Mouse (Mus musculus): Measurements from ENCODE around the gene Olfr961. TPM values are rescaled to one million over a fixed set of nuclear protein-coding genes. Genes with fewer than 3 reads are reported as not detected.

The Olfr961 gene
- polyA plus RNA-seq, 1 experiment from 2014 or later: not detected

- no peak for ATAC-seq (ENCODE audit: insufficient read depth)
- TF ChIP-seq CTCF (IDR thresholded peaks at IDR 0.05; ENCODE audit: low read depth): no peak
- DNase-seq: no peak
- Histone ChIP-seq H3K9ac (no peak within 1 kb of the TSS), H3K9me3 (ENCODE audit: low read depth, low read length) (no peaks in the 10 kb centered on the region), H3K4me2 (no peak within 1 kb of the TSS), H3K36me3 (ENCODE audit: insufficient read depth) (no peaks in the 10 kb centered on the region), H3K27me3 (ENCODE audit: insufficient read depth, low read length) (no peaks in the 10 kb centered on the region), H3K4me3 (ENCODE audit: low read depth, low read length) (no peak within 1 kb of the TSS), H3K4me1 (ENCODE audit: insufficient read depth) (no peaks in the 10 kb centered on the region), H3K27ac (ENCODE audit: low read depth) (no peak within 1 kb of the TSS)
- WGBS: 80% methylated on average over 1 of the region's 1 CpGs
These were observed 22.0 kb downstream of the Olfr961 start, which contains the start of gene Olfr963 for GRCm38 (mm10) chr9:39666905-39667304. TSS of gene Olfr963 (plus strand) at chr9:39667205.

GRCm38 (mm10) chr9:39669723-39670122 is 24.8 kb downstream of the Olfr961 start:
- no peaks in the 10 kb centered on the region for H3K36me3 ChIP-seq (ENCODE audit: insufficient read depth)
- H3K4me3 ChIP-seq (ENCODE audit: low read depth, low read length): no peak overlapping the region
- H3K9me3 ChIP-seq (ENCODE audit: low read depth, low read length): no peaks in the 10 kb centered on the region
- WGBS: 61% methylated on average over 2 of the region's 2 CpGs
- no peak overlapping the region for H3K4me2 ChIP-seq
- H3K27me3 ChIP-seq (ENCODE audit: insufficient read depth, low read length): no peaks in the 10 kb centered on the region
- ATAC-seq (ENCODE audit: insufficient read depth) (no peak), DNase-seq (no peak)
- TF ChIP-seq CTCF (IDR thresholded peaks at IDR 0.05; ENCODE audit: low read depth): no peak
- H3K9ac ChIP-seq: no peak overlapping the region
- no peak overlapping the region for H3K27ac ChIP-seq (ENCODE audit: low read depth)
- H3K4me1 ChIP-seq (ENCODE audit: insufficient read depth): no peaks in the 10 kb centered on the region

GRCm38 (mm10) chr9:39674820-39675219 is 29.9 kb downstream of the Olfr961 start:
- no peaks in the 10 kb centered on the region for H3K4me1 ChIP-seq (ENCODE audit: insufficient read depth)
- 75% methylated on average over 2 of the region's 2 CpGs for WGBS
- H3K27me3 ChIP-seq (ENCODE audit: insufficient read depth, low read length): no peaks in the 10 kb centered on the region
- H3K36me3 ChIP-seq (ENCODE audit: insufficient read depth): no peaks in the 10 kb centered on the region
- no peak overlapping the region for H3K9ac ChIP-seq
- H3K4me2 ChIP-seq: no peak overlapping the region
- no peak overlapping the region for H3K4me3 ChIP-seq (ENCODE audit: low read depth, low read length)
- ATAC-seq (ENCODE audit: insufficient read depth) (no peak), DNase-seq (no peak)
- H3K27ac ChIP-seq (ENCODE audit: low read depth): no peak overlapping the region
- no peaks in the 10 kb centered on the region for H3K9me3 ChIP-seq (ENCODE audit: low read depth, low read length)
- TF ChIP-seq CTCF (IDR thresholded peaks at IDR 0.05; ENCODE audit: low read depth): no peak

- Histone ChIP-seq H3K27me3 (ENCODE audit: insufficient read depth, low read length) (no peaks in the 10 kb centered on the region), H3K27ac (ENCODE audit: low read depth) (no peak overlapping the region), H3K4me2 (no peak overlapping the region), H3K4me1 (ENCODE audit: insufficient read depth) (no peaks in the 10 kb centered on the region), H3K36me3 (ENCODE audit: insufficient read depth) (no peaks in the 10 kb centered on the region), H3K9ac (no peak overlapping the region), H3K9me3 (ENCODE audit: low read depth, low read length) (no peaks in the 10 kb centered on the region), H3K4me3 (ENCODE audit: low read depth, low read length) (no peak overlapping the region)
- no peak for ATAC-seq (ENCODE audit: insufficient read depth)
- 86% methylated on average over 2 of the region's 2 CpGs for WGBS
- DNase-seq: no peak
- no peak for TF ChIP-seq CTCF (IDR thresholded peaks at IDR 0.05; ENCODE audit: low read depth)
These were observed 33.7 kb downstream of the Olfr961 start for GRCm38 (mm10) chr9:39678557-39678956.

- Histone ChIP-seq H3K9me3 (ENCODE audit: low read depth, low read length) (no peaks in the 10 kb centered on the region), H3K9ac (no peak overlapping the region), H3K36me3 (ENCODE audit: insufficient read depth) (no peaks in the 10 kb centered on the region), H3K27me3 (ENCODE audit: insufficient read depth, low read length) (no peaks in the 10 kb centered on the region), H3K27ac (ENCODE audit: low read depth) (no peak overlapping the region), H3K4me2 (no peak overlapping the region), H3K4me1 (ENCODE audit: insufficient read depth) (no peaks in the 10 kb centered on the region), H3K4me3 (ENCODE audit: low read depth, low read length) (no peak overlapping the region)
- WGBS: 61% methylated on average over 2 of the region's 2 CpGs
- no peak for TF ChIP-seq CTCF (IDR thresholded peaks at IDR 0.05; ENCODE audit: low read depth)
- ATAC-seq (ENCODE audit: insufficient read depth): no peak
- no peak for DNase-seq
These were observed 34.4 kb downstream of the Olfr961 start for GRCm38 (mm10) chr9:39679280-39679679.

Other genes starting within 250 kb of the Olfr961 start
- gene Olfr952, start 217.9 kb upstream of the Olfr961 start, polyA plus RNA-seq (2014; fragmentation: Nextera tagmentation; extraction: Ambion mirVana): not detected in 2 replicates
- gene Olfr954, start 188.4 kb upstream of the Olfr961 start, polyA plus RNA-seq (2014; fragmentation: Nextera tagmentation; extraction: Ambion mirVana): not detected in 2 replicates
- not detected in 2 replicates for gene Olfr955, start 173.1 kb upstream of the Olfr961 start, polyA plus RNA-seq (2014; fragmentation: Nextera tagmentation; extraction: Ambion mirVana)
- gene Olfr44, start 151.1 kb upstream of the Olfr961 start, polyA plus RNA-seq (2014; fragmentation: Nextera tagmentation; extraction: Ambion mirVana): not detected in 2 replicates
- gene Olfr957, start 129.3 kb upstream of the Olfr961 start, polyA plus RNA-seq (2014; fragmentation: Nextera tagmentation; extraction: Ambion mirVana): not detected in 2 replicates
- not detected in 2 replicates for gene Olfr958, start 91.0 kb upstream of the Olfr961 start, polyA plus RNA-seq (2014; fragmentation: Nextera tagmentation; extraction: Ambion mirVana)
- gene Olfr959, start 69.5 kb upstream of the Olfr961 start, polyA plus RNA-seq (2014; fragmentation: Nextera tagmentation; extraction: Ambion mirVana): not detected in 2 replicates
- 10.4 and 11.7 TPM in 2 replicates for gene AW551984, start 40.7 kb upstream of the Olfr961 start, polyA plus RNA-seq (2014; fragmentation: Nextera tagmentation; extraction: Ambion mirVana)
- not detected in 2 replicates for gene Olfr148, start 34.4 kb upstream of the Olfr961 start, polyA plus RNA-seq (2014; fragmentation: Nextera tagmentation; extraction: Ambion mirVana)
- not detected in 2 replicates for gene Olfr960, start 23.7 kb upstream of the Olfr961 start, polyA plus RNA-seq (2014; fragmentation: Nextera tagmentation; extraction: Ambion mirVana)
- not detected in 2 replicates for gene Olfr963, start 22.1 kb downstream of the Olfr961 start, polyA plus RNA-seq (2014; fragmentation: Nextera tagmentation; extraction: Ambion mirVana)
- gene Olfr149, start 62.0 kb downstream of the Olfr961 start, polyA plus RNA-seq (2014; fragmentation: Nextera tagmentation; extraction: Ambion mirVana): not detected in 2 replicates
- not detected in 2 replicates for gene Olfr965, start 66.3 kb downstream of the Olfr961 start, polyA plus RNA-seq (2014; fragmentation: Nextera tagmentation; extraction: Ambion mirVana)
- not detected in 2 replicates for gene Olfr150, start 85.9 kb downstream of the Olfr961 start, polyA plus RNA-seq (2014; fragmentation: Nextera tagmentation; extraction: Ambion mirVana)
- not detected in 2 replicates for gene Olfr967, start 101.2 kb downstream of the Olfr961 start, polyA plus RNA-seq (2014; fragmentation: Nextera tagmentation; extraction: Ambion mirVana)
- not detected in 2 replicates for gene Olfr968, start 138.2 kb downstream of the Olfr961 start, polyA plus RNA-seq (2014; fragmentation: Nextera tagmentation; extraction: Ambion mirVana)
- gene Olfr969, start 145.9 kb downstream of the Olfr961 start, polyA plus RNA-seq (2014; fragmentation: Nextera tagmentation; extraction: Ambion mirVana): not detected in 2 replicates
- not detected in 2 replicates for gene Olfr970, start 163.8 kb downstream of the Olfr961 start, polyA plus RNA-seq (2014; fragmentation: Nextera tagmentation; extraction: Ambion mirVana)
- gene Olfr971, start 191.8 kb downstream of the Olfr961 start, polyA plus RNA-seq (2014; fragmentation: Nextera tagmentation; extraction: Ambion mirVana): not detected in 2 replicates
- not detected in 2 replicates for gene Olfr972, start 221.3 kb downstream of the Olfr961 start, polyA plus RNA-seq (2014; fragmentation: Nextera tagmentation; extraction: Ambion mirVana)

Measured in lung, embryonic 14.5 days (tissue).